10 mouse cellular contexts compared by ENCODE assay signal in genomic region chr1:164493042-164493705, GRCm38 (mm10). TPM values are rescaled to one million over a fixed set of nuclear protein-coding genes. Genes with fewer than 3 reads are reported as not detected.
A peak's percentile ranks its signal among the peaks of the same experiment; 100 is the strongest.
DNase-seq lines count a peak whose midpoint lies in the region; ATAC-seq and TF ChIP-seq lines count a peak whose summit lies in the region.
"Had no signal": no experiment of that assay in that cellular context is flagged by ENCODE, and none has a peak within 500 bp of the region (broad histone marks: within the 10 kb centered on the region; RNA-seq: fewer than 3 reads in every experiment).

No protein-coding gene starts in this region.

- peak; percentile 35 for DNase-seq in lung, postnatal 10 days
- DNase-seq in lung, adult 18-20 months, result no peak
- DNase-seq in Patski (ENCODE audit: low read depth, low spot score), result peak; percentile 24
- DNase-seq in cerebellum, adult 2 months, result peak; percentile 66 to 87
- DNase-seq in right cerebral cortex, postnatal 25 days, result no peak
- DNase-seq in liver, result no peak

- POLR2A ChIA-PET in Patski (lab: Charles Lee), result interaction anchor here (1.1 kb wide), 1 partner anchor 32 kb away, joined by 4 read pairs; no protein-coding TSS in a partner anchor

- TF ChIP-seq CTCF in Patski (IDR thresholded peaks at IDR 0.05), result peak; percentile 41
- TF ChIP-seq CTCF in cerebellum, adult 2 months (IDR thresholded peaks at IDR 0.05; ENCODE audit: borderline replicate concordance, insufficient read depth, low read depth, low read length), result peak; percentile 41; the same call in 1 of the 2 replicates

- ATAC-seq in Patski, result no peak
- no peak for ATAC-seq in heart, embryonic 13.5 days (ENCODE audit: extremely low read depth, insufficient number of reproducible peaks, low FRiP score, low TSS enrichment)
- no peak for ATAC-seq in neural tube, embryonic 15.5 days (ENCODE audit: low FRiP score)

- in situ Hi-C loops in Patski (cut with MboI; ENCODE audit: low pct_unique_long_range_greater_than_20kb), result no loop called here

- CTCF ChIA-PET in Patski (lab: Charles Lee), result interaction anchor here (1.2 to 2.6 kb wide), 3 partner anchors 9 to 38 kb away, joined by 3 to 9 read pairs (median 4); no protein-coding TSS in a partner anchor

- H3K9me3 ChIP-seq in heart, embryonic 13.5 days, result no peaks in the 10 kb centered on the region
- H3K9me3 ChIP-seq in neural tube, embryonic 15.5 days (replicated peaks), result no peaks in the 10 kb centered on the region
- H3K9me3 ChIP-seq: limb, embryonic 13.5 days; midbrain, embryonic 12.5 days had no signal

- no peak overlapping the region for H3K4me2 ChIP-seq in heart, embryonic 13.5 days
- H3K4me2 ChIP-seq in neural tube, embryonic 15.5 days, result no peak overlapping the region
- H3K4me2 ChIP-seq: limb, embryonic 13.5 days; midbrain, embryonic 12.5 days had no signal

- no peak overlapping the region for H3K9ac ChIP-seq in heart, embryonic 13.5 days
- no peak overlapping the region for H3K9ac ChIP-seq in neural tube, embryonic 15.5 days (replicated peaks)
- H3K9ac ChIP-seq: limb, embryonic 13.5 days; midbrain, embryonic 12.5 days had no signal

- no peak for TF ChIP-seq POLR2A in cerebellum, adult 2 months (IDR thresholded peaks at IDR 0.05; ENCODE audit: borderline replicate concordance, insufficient read depth, low read length)

- no peak overlapping the region for H3K4me3 ChIP-seq in cerebellum, adult 2 months (replicated peaks; ENCODE audit: insufficient read depth, low read depth, low read length)
- H3K4me3 ChIP-seq in heart, embryonic 13.5 days, result no peak overlapping the region
- H3K4me3 ChIP-seq in neural tube, embryonic 15.5 days (replicated peaks), result no peak overlapping the region
- H3K4me3 ChIP-seq: limb, embryonic 13.5 days; midbrain, embryonic 12.5 days had no signal

- WGBS in cerebellum, adult 2 months, result 11% methylated on average over 8 of the region's 8 CpGs
- WGBS in heart, embryonic 13.5 days, result 64% methylated on average over 8 of the region's 8 CpGs
- 78% methylated on average over 8 of the region's 8 CpGs for WGBS in neural tube, embryonic 15.5 days

- no peak overlapping the region for H3K27ac ChIP-seq in cerebellum, adult 2 months (ENCODE audit: insufficient read depth, low read length)
- 0 out of 2 replicates have a peak overlapping the region, but pooled peaks have one; percentile 12 for H3K27ac ChIP-seq in heart, embryonic 13.5 days (replicated peaks)
- no peak overlapping the region for H3K27ac ChIP-seq in neural tube, embryonic 15.5 days (replicated peaks)
- H3K27ac ChIP-seq: limb, embryonic 13.5 days; midbrain, embryonic 12.5 days had no signal

- no peaks in the 10 kb centered on the region for H3K27me3 ChIP-seq in Patski
- no peaks in the 10 kb centered on the region for H3K27me3 ChIP-seq in cerebellum, adult 2 months (ENCODE audit: control insufficient read depth, insufficient read depth, low read length)
- H3K27me3 ChIP-seq in heart, embryonic 13.5 days (replicated peaks), result no peaks in the 10 kb centered on the region
- H3K27me3 ChIP-seq in neural tube, embryonic 15.5 days (replicated peaks), result no peaks in the 10 kb centered on the region
- H3K27me3 ChIP-seq: limb, embryonic 13.5 days; midbrain, embryonic 12.5 days had no signal

- H3K4me1 ChIP-seq in cerebellum, adult 2 months (ENCODE audit: control insufficient read depth, insufficient read depth, low read length), result peaks cover 3% of the 10 kb centered on the region; the same call in 1 of the 2 replicates
- peaks cover 31% of the 10 kb centered on the region for H3K4me1 ChIP-seq in heart, embryonic 13.5 days
- no peaks in the 10 kb centered on the region for H3K4me1 ChIP-seq in neural tube, embryonic 15.5 days
- H3K4me1 ChIP-seq: limb, embryonic 13.5 days; midbrain, embryonic 12.5 days had no signal

- no peaks in the 10 kb centered on the region for H3K36me3 ChIP-seq in heart, embryonic 13.5 days
- no peaks in the 10 kb centered on the region for H3K36me3 ChIP-seq in neural tube, embryonic 15.5 days
- H3K36me3 ChIP-seq: limb, embryonic 13.5 days; midbrain, embryonic 12.5 days had no signal

RNA-seq across cellular contexts. Expression of gene Atp1b1, which starts 35.0 kb away (rescaled TPM):
- polyA plus RNA-seq in Patski (2021), result 1,457 TPM
- 1,554 and 1,580 TPM in 2 replicates for polyA plus RNA-seq in cerebellum, adult 2 months (2012; rRNA removed)
- 293 and 324 TPM in 2 replicates for polyA plus RNA-seq in heart, embryonic 13.5 days (2015; fragmentation: Nextera tagmentation; extraction: Ambion mirVana)
- 383 and 428 TPM in 2 replicates for polyA plus RNA-seq in neural tube, embryonic 15.5 days (2015; fragmentation: Nextera tagmentation; extraction: Ambion mirVana)

Comparison
In these comparisons a context has a peak if more than half of its experiments do, and no peak if none do; other contexts are left out.
1. DNase-seq: peak in lung, postnatal 10 days (single experiment), Patski (single experiment) and cerebellum, adult 2 months (2 of 2); none in lung, adult 18-20 months (0 of 2), right cerebral cortex, postnatal 25 days (single experiment) and liver (single experiment).